Mouse (Mus musculus): ENCODE data around the gene Trim52.

- no peak for TF ChIP-seq POLR2A (IDR thresholded peaks at IDR 0.05; ENCODE audit: insufficient read depth, low read depth, low read length)
- TF ChIP-seq CTCF (IDR thresholded peaks at IDR 0.05): no peak
- no peak for TF ChIP-seq EP300 (IDR thresholded peaks at IDR 0.05; ENCODE audit: insufficient read depth, low read depth, low read length)
Measured at GRCm38 (mm10) chr14:106096816-106097215, 9.2 kb upstream of the Trim52 start.

All from heart, adult 2 months (tissue).